Mouse (Mus musculus) small intestine, adult 2 months (tissue): ENCODE results near the gene Ccr7. TPM values are rescaled to one million over a fixed set of nuclear protein-coding genes. Genes with fewer than 3 reads are reported as not detected.

Experiments used
- H3K27ac ChIP-seq: fragments of 200-500 bp; 2 replicates; pipeline ENCODE4 v1.5.1; 2012; ENCODE audit warnings: low read depth, low read length, control low read depth, inconsistent platforms; ENCODE audit not compliant: insufficient read depth
- H3K27me3 ChIP-seq: fragments of 200-500 bp; 2 replicates; pipeline ENCODE4 v1.6.1; 2012; ENCODE audit warnings: mild to moderate bottlenecking, moderate library complexity, low read length, inconsistent platforms; ENCODE audit not compliant: control insufficient read depth, insufficient read depth
- H3K36me3 ChIP-seq: fragments of 200-500 bp; 2 replicates; pipeline ENCODE4 v1.6.1; 2012; ENCODE audit warnings: mild to moderate bottlenecking, low read length, control low read depth, inconsistent platforms; ENCODE audit not compliant: control insufficient read depth, insufficient read depth
- H3K4me1 ChIP-seq: fragments of 200-500 bp; 2 replicates; pipeline ENCODE4 v1.6.1; 2012; ENCODE audit warnings: low read length, inconsistent platforms, mixed read lengths; ENCODE audit not compliant: control insufficient read depth, insufficient read depth, insufficient read length
- H3K4me3 ChIP-seq: fragments of 200-500 bp; 2 replicates; pipeline ENCODE4 v1.5.1; 2012; ENCODE audit warnings: low read depth, mild to moderate bottlenecking, control low read depth, inconsistent platforms, low read length, moderate library complexity
- CTCF ChIP-seq: fragments of 200-500 bp; IDR thresholded peaks from 2 replicates; pipeline ENCODE4 v1.5.1; 2012; ENCODE audit warnings: low read depth, mild to moderate bottlenecking, control low read depth, inconsistent platforms, low read length, moderate library complexity, mixed read lengths; ENCODE audit not compliant: insufficient replicate concordance, insufficient read length; ENCODE audit errors: extremely low read depth
- POLR2A ChIP-seq: fragments of 200-500 bp; IDR thresholded peaks from 2 replicates; pipeline ENCODE4 v1.6.1; 2012; ENCODE audit warnings: low read depth, mild to moderate bottlenecking, control low read depth, inconsistent platforms, low read length, moderate library complexity
- WGBS: fragments of 180-500 bp; shearing (Covaris S2); methylation state at CpG from one replicate; pipeline ENCODE4 v1.1.7; 2018; 5-methylcytosine and 5-hydroxymethylcytosine counted together
- polyA plus RNA-seq: library from polyadenylated mRNA; depleted of rRNA; stranded (reverse); fragments of >200 nt; gene quantifications from 2 replicates; pipeline ENCODE4 v1.2.3, GENCODE M21; 2012

Gene Ccr7
- polyA plus RNA-seq, 1 experiment, result 4.1 TPM

GRCm38 (mm10) chr11:99130736-99131462 is 24.0 kb downstream of the Ccr7 start:
- H3K36me3 ChIP-seq, result no peaks in the 10 kb centered on the region
- H3K4me3 ChIP-seq, result no peak overlapping the region
- TF ChIP-seq CTCF (no peak), POLR2A (no peak)
- no peak overlapping the region for H3K27ac ChIP-seq
- H3K4me1 ChIP-seq, result peaks cover 12% of the 10 kb centered on the region
- no peaks in the 10 kb centered on the region for H3K27me3 ChIP-seq
- 75% methylated on average over 5 of the region's 5 CpGs for WGBS

- H3K36me3 ChIP-seq, result no peaks in the 10 kb centered on the region
- 41% methylated on average over 2 of the region's 2 CpGs for WGBS
- no peak overlapping the region for H3K4me3 ChIP-seq
- peaks cover 12% of the 10 kb centered on the region for H3K4me1 ChIP-seq
- no peak for TF ChIP-seq CTCF
- TF ChIP-seq POLR2A, result no peak
- H3K27me3 ChIP-seq, result no peaks in the 10 kb centered on the region
- no peak overlapping the region for H3K27ac ChIP-seq
Observed at GRCm38 (mm10) chr11:99129287-99129686, 25.6 kb downstream of the Ccr7 start.

- peaks cover 12% of the 10 kb centered on the region for H3K4me1 ChIP-seq
- no peak for TF ChIP-seq CTCF
- no peak for TF ChIP-seq POLR2A
- no peaks in the 10 kb centered on the region for H3K36me3 ChIP-seq
- no peak overlapping the region for H3K4me3 ChIP-seq
- 31% methylated on average over 18 of the region's 18 CpGs for WGBS
- peak overlapping the region; percentile 3; the same call in 1 of the 2 replicates for H3K27ac ChIP-seq
- H3K27me3 ChIP-seq, result no peaks in the 10 kb centered on the region
Observed at GRCm38 (mm10) chr11:99127785-99128682, 26.8 kb downstream of the Ccr7 start.

- TF ChIP-seq POLR2A (no peak), CTCF (no peak)
- Histone ChIP-seq H3K4me1 (peaks cover 7% of the 10 kb centered on the region; the same call in 1 of the 2 replicates), H3K4me3 (no peak overlapping the region), H3K27ac (peak overlapping the region; percentile 20; the same call in 1 of the 2 replicates), H3K27me3 (no peaks in the 10 kb centered on the region), H3K36me3 (no peaks in the 10 kb centered on the region)
- 22% methylated on average over 5 of the region's 5 CpGs for WGBS
Observed at GRCm38 (mm10) chr11:99126482-99127253, 28.2 kb downstream of the Ccr7 start.

- Histone ChIP-seq H3K4me3 (no peak overlapping the region), H3K36me3 (no peaks in the 10 kb centered on the region), H3K27ac (no peak overlapping the region), H3K4me1 (peaks cover 7% of the 10 kb centered on the region; the same call in 1 of the 2 replicates), H3K27me3 (no peaks in the 10 kb centered on the region)
- TF ChIP-seq CTCF (no peak), POLR2A (no peak)
- 78% methylated on average over 10 of the region's 10 CpGs for WGBS
Observed at GRCm38 (mm10) chr11:99124635-99125029, 30.2 kb downstream of the Ccr7 start.

GRCm38 (mm10) chr11:99123977-99124634 is 30.8 kb downstream of the Ccr7 start:
- Histone ChIP-seq H3K27me3 (no peaks in the 10 kb centered on the region), H3K4me3 (no peak overlapping the region), H3K36me3 (no peaks in the 10 kb centered on the region), H3K4me1 (peaks cover 7% of the 10 kb centered on the region; the same call in 1 of the 2 replicates), H3K27ac (no peak overlapping the region)
- WGBS, result 17% methylated on average over 15 of the region's 15 CpGs
- TF ChIP-seq POLR2A (no peak), CTCF (peak; percentile 10; the same call in 1 of the 2 replicates)
